In genomic region chr9:108115290-108116077, GRCm38 (mm10) we compare ENCODE assay signal across 21 mouse cellular contexts. TPM values are rescaled to one million over a fixed set of nuclear protein-coding genes. Genes with fewer than 3 reads are reported as not detected.
DNase-seq lines count a peak whose midpoint lies in the region; ATAC-seq and TF ChIP-seq lines count a peak whose summit lies in the region.
"Had no signal": no experiment of that assay in that cellular context is flagged by ENCODE, and none has a peak within 500 bp of the region (broad histone marks: within the 10 kb centered on the region; RNA-seq: fewer than 3 reads in every experiment).

No protein-coding gene starts in this region.

- peak; percentile 60 to 62 for DNase-seq in cerebellum, postnatal 25 days
- no peak for DNase-seq in cerebellum, adult 9-10 months
- no peak for DNase-seq in kidney, adult 9 months
- peak; percentile 72 to 73 for DNase-seq in right cerebral cortex, adult 2 months (ENCODE audit: low spot score in 2 of 2)
- DNase-seq in right cerebral cortex, postnatal 14 days: no peak
- DNase-seq in urinary bladder, postnatal 36 days (ENCODE audit: low spot score in 2 of 2): no peak
- DNase-seq: adrenal gland, postnatal 14 days; gastrocnemius, adult 2 months; heart, adult 11 months; heart, postnatal 36 days; kidney, postnatal 10 days; lung, adult 2 months; lung, postnatal 36 days; thymus, adult 2 months had no signal

- H3K9me3 ChIP-seq in kidney, embryonic 16.5 days (ENCODE audit: low read length): 0 out of 2 replicates have a peak, but pooled peaks cover 3% of the 10 kb centered on the region
- H3K9me3 ChIP-seq: forebrain, embryonic 13.5 days had no signal

- H3K9ac ChIP-seq in kidney, embryonic 16.5 days (replicated peaks; ENCODE audit: low read length): no peak overlapping the region
- H3K9ac ChIP-seq: forebrain, embryonic 13.5 days had no signal

- H3K27me3 ChIP-seq in kidney, embryonic 16.5 days (ENCODE audit: insufficient read depth, low read length): peaks cover 4% of the 10 kb centered on the region; the same call in 1 of the 2 replicates
- H3K27me3 ChIP-seq: CH12.LX; forebrain, embryonic 13.5 days had no signal

- H3K36me3 ChIP-seq in kidney, embryonic 16.5 days (ENCODE audit: insufficient read depth, low read length): no peaks in the 10 kb centered on the region

- ATAC-seq in kidney, embryonic 16.5 days (ENCODE audit: low FRiP score, low TSS enrichment): no peak
- ATAC-seq: forebrain, embryonic 13.5 days; hindbrain, embryonic 16.5 days; intestine, postnatal 0 days had no signal

- no peak overlapping the region for H3K4me2 ChIP-seq in kidney, embryonic 16.5 days (replicated peaks; ENCODE audit: low read depth, low read length)
- H3K4me2 ChIP-seq: forebrain, embryonic 13.5 days had no signal

- no peak for TF ChIP-seq POLR2A in olfactory bulb, adult 2 months (IDR thresholded peaks at IDR 0.05; ENCODE audit: insufficient read depth, low read depth, low read length)

- 0 out of 2 replicates have a peak overlapping the region, but pooled peaks have one; percentile 3 for H3K4me3 ChIP-seq in kidney, embryonic 16.5 days (ENCODE audit: low read length)
- no peak overlapping the region for H3K4me3 ChIP-seq in olfactory bulb, adult 2 months (ENCODE audit: insufficient read depth, low read depth, low read length)
- H3K4me3 ChIP-seq: forebrain, embryonic 13.5 days; gastrocnemius, adult 2 months had no signal

- no peak for TF ChIP-seq CTCF in olfactory bulb, adult 2 months (IDR thresholded peaks at IDR 0.05; ENCODE audit: insufficient read depth, low read depth, low read length)

- 70% methylated on average over 43 of the region's 43 CpGs for WGBS in kidney, embryonic 16.5 days
- 65% methylated on average over 43 of the region's 43 CpGs for WGBS in olfactory bulb, adult 2 months

- peaks cover 23% of the 10 kb centered on the region for H3K4me1 ChIP-seq in kidney, embryonic 16.5 days (ENCODE audit: insufficient read depth, low read length)
- H3K4me1 ChIP-seq in olfactory bulb, adult 2 months (ENCODE audit: control insufficient read depth, insufficient read depth, low read length): peaks cover 50% of the 10 kb centered on the region

- H3K27ac ChIP-seq in kidney, embryonic 16.5 days (ENCODE audit: low read length): no peak overlapping the region
- H3K27ac ChIP-seq in olfactory bulb, adult 2 months (ENCODE audit: insufficient read depth, low read depth, low read length): peak overlapping the region; percentile 38
- H3K27ac ChIP-seq: forebrain, embryonic 13.5 days; gastrocnemius, adult 2 months had no signal

RNA-seq across cellular contexts. Expression of gene Apeh, which starts 21.1 kb away (rescaled TPM):
- polyA plus RNA-seq in kidney, embryonic 16.5 days (2015; fragmentation: Nextera tagmentation; extraction: Ambion mirVana): 87.8 and 93.0 TPM in 2 replicates
- polyA plus RNA-seq in olfactory bulb, adult 2 months (2012; ENCODE audit: insufficient read depth, insufficient read length, low replicate concordance, missing spikeins): not detected in 2 replicates

RNA-seq across cellular contexts. Expression of gene Rnf123, which starts 32.3 kb away (rescaled TPM):
- polyA plus RNA-seq in kidney, embryonic 16.5 days (2015; fragmentation: Nextera tagmentation; extraction: Ambion mirVana): 37.2 and 44.3 TPM in 2 replicates
- polyA plus RNA-seq in olfactory bulb, adult 2 months (2012; ENCODE audit: insufficient read depth, insufficient read length, low replicate concordance, missing spikeins): not detected in 2 replicates

RNA-seq across cellular contexts. Expression of gene Mst1, which starts 35.2 kb away (rescaled TPM):
- 0.10 and 0.21 TPM in 2 replicates for polyA plus RNA-seq in kidney, embryonic 16.5 days (2015; fragmentation: Nextera tagmentation; extraction: Ambion mirVana)
- polyA plus RNA-seq in olfactory bulb, adult 2 months (2012; ENCODE audit: insufficient read depth, insufficient read length, low replicate concordance, missing spikeins): not detected in 2 replicates
- polyA plus RNA-seq: forebrain, embryonic 13.5 days; hindbrain, embryonic 16.5 days; midbrain, postnatal 0 days had no signal

Comparison
In these comparisons a context has a peak if more than half of its experiments do, and no peak if none do; other contexts are left out.
1. DNase-seq: peak in cerebellum, postnatal 25 days (2 of 2) and right cerebral cortex, adult 2 months (2 of 2); none in cerebellum, adult 9-10 months (single experiment), kidney, adult 9 months (single experiment), right cerebral cortex, postnatal 14 days (single experiment) and urinary bladder, postnatal 36 days (0 of 2).
2. RNA of gene Apeh, which starts 21.1 kb away (polyA plus RNA-seq): 87.8 to 93.0 TPM in kidney, embryonic 16.5 days; not detected in olfactory bulb, adult 2 months; every median in the first group is over 10 times any median in the second.